Mouse (Mus musculus) hindbrain, embryonic 15.5 days (tissue): Measurements from ENCODE around the gene Abraxas1. TPM values are rescaled to one million over a fixed set of nuclear protein-coding genes. Genes with fewer than 3 reads are reported as not detected.
A peak's percentile ranks its signal among the peaks of the same experiment; 100 is the strongest.

Experiments
- ATAC-seq: fragments of 200-750 bp; cut with Nextera tagmentation; 2 replicates; pipeline ENCODE4 v1.8.0; 2017; ENCODE audit warnings: low read depth, moderate number of reproducible peaks, moderate TSS enrichment; ENCODE audit not compliant: low FRiP score
- H3K27ac ChIP-seq: fragments of 300-500 bp; sonication (generic); replicated peaks from 2 replicates; pipeline ENCODE4 v1.5.1; 2015; ENCODE audit warnings: mild to moderate bottlenecking, inconsistent platforms
- H3K27me3 ChIP-seq: fragments of 300-500 bp; sonication (generic); 2 replicates; pipeline ENCODE4 v1.6.1; 2015; ENCODE audit warnings: control low read depth, inconsistent platforms
- H3K36me3 ChIP-seq: fragments of 300-500 bp; sonication (generic); 2 replicates; pipeline ENCODE4 v1.6.1; 2015; ENCODE audit warnings: control low read depth, inconsistent platforms
- H3K4me1 ChIP-seq: fragments of 300-500 bp; sonication (generic); replicated peaks from 2 replicates; pipeline ENCODE4 v1.6.1; 2015; ENCODE audit warnings: control low read depth, inconsistent platforms
- H3K4me2 ChIP-seq: fragments of 300-500 bp; sonication (generic); 2 replicates; pipeline ENCODE4 v1.6.1; 2015; ENCODE audit warnings: moderate library complexity, mild to moderate bottlenecking, inconsistent platforms
- H3K4me3 ChIP-seq: fragments of 300-500 bp; sonication (generic); 2 replicates; pipeline ENCODE4 v1.5.1; 2015; ENCODE audit warnings: mild to moderate bottlenecking, inconsistent platforms
- H3K9ac ChIP-seq: fragments of 300-500 bp; sonication (generic); 2 replicates; pipeline ENCODE4 v1.6.1; 2015; ENCODE audit warnings: inconsistent platforms
- H3K9me3 ChIP-seq: fragments of 300-500 bp; sonication (generic); 2 replicates; pipeline ENCODE4 v1.6.1; 2016; ENCODE audit warnings: control low read depth, inconsistent platforms
- WGBS: fragments of 180-500 bp; shearing (Covaris S2); methylation state at CpG from one replicate; pipeline ENCODE4 v1.1.7; 2015; 5-methylcytosine and 5-hydroxymethylcytosine counted together
- polyA plus RNA-seq: library from polyadenylated mRNA; unstranded; fragments of >200 nt; fragmentation: Nextera tagmentation; extraction: Ambion mirVana; gene quantifications from 2 replicates; pipeline ENCODE4 v1.2.1, GENCODE M21; 2015

Gene Abraxas1
- polyA plus RNA-seq, 1 experiment from 2014 or later = 14.0 TPM

DNA sequence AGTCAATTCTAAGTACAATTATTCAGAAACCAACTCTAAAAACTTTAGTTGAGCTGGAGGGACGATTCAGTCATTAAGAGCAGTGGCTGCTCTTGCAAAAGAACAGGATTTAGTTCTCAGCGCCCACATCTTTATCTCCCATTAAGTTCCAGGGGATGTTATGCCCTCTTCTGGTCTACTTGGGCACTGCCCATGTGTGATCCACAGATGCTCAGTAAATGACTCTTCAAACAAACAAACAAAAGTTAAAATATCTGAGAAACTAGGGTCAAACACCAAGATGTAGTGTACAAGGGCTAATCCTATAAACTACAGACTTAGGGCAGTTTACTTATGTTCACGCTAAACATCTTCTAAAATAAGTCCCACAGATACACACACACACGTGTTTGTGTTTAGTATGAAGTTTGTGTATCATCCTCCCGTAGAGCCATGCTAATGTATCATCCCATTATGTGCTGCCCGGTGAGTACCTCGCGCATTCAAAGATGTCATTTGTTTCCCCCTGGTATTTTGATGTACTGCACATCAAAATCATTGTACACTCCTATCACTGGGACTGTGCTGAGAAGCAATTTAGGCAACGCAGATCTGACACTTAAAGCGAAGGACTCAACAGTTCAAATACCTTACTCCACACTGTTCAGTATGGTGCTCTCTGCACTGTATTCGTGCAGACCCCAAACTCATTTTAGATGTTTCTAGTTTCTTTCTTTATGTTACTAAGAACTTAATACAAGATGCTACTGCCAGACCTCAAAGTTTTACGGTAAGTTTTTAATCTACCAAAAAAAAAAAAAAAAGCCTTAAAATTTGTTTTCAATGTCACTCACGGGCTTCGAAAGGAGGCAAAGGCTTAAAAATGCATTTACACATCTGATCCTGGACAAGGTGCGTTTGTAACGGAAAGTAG lies 941 bp downstream of the Abraxas1 start:
- Histone ChIP-seq H3K9me3 (no peaks in the 10 kb centered on the region), H3K27me3 (no peaks in the 10 kb centered on the region), H3K9ac (peak overlapping the region; percentile 77), H3K4me3 (peak overlapping the region; percentile 55), H3K36me3 (no peaks in the 10 kb centered on the region), H3K27ac (peak overlapping the region; percentile 83; the same call in 1 of the 2 replicates), H3K4me2 (peak overlapping the region; percentile 79), H3K4me1 (peaks cover 8% of the 10 kb centered on the region)
- WGBS = 28% methylated on average over 16 of the region's 16 CpGs
- ATAC-seq = no peak

DNA sequence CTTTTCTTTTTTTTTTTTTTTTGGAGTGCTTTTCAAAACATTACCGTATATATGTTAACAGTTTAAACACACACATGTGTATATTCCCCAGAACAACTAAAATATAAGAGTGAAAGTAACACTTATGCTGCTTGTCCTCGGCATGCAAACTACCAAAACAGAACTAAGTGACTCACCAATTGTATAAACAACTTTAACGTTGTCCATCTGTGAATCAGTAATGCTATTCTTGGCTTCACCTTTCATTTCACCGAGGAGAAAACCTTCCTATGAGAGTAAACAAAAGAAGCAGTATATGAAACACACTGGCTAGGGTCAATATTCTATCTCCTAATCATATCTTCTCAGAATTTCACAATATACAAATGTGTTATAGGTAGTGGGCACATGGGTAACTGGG lies 2.4 kb downstream of the Abraxas1 start:
- no peaks in the 10 kb centered on the region for H3K36me3 ChIP-seq
- 89% methylated on average over 4 of the region's 4 CpGs for WGBS
- no peaks in the 10 kb centered on the region for H3K9me3 ChIP-seq
- H3K9ac ChIP-seq = no peak overlapping the region
- H3K4me2 ChIP-seq = no peak overlapping the region
- no peak overlapping the region for H3K27ac ChIP-seq
- no peak overlapping the region for H3K4me3 ChIP-seq
- no peak for ATAC-seq
- H3K4me1 ChIP-seq = peaks cover 8% of the 10 kb centered on the region
- no peaks in the 10 kb centered on the region for H3K27me3 ChIP-seq

DNA sequence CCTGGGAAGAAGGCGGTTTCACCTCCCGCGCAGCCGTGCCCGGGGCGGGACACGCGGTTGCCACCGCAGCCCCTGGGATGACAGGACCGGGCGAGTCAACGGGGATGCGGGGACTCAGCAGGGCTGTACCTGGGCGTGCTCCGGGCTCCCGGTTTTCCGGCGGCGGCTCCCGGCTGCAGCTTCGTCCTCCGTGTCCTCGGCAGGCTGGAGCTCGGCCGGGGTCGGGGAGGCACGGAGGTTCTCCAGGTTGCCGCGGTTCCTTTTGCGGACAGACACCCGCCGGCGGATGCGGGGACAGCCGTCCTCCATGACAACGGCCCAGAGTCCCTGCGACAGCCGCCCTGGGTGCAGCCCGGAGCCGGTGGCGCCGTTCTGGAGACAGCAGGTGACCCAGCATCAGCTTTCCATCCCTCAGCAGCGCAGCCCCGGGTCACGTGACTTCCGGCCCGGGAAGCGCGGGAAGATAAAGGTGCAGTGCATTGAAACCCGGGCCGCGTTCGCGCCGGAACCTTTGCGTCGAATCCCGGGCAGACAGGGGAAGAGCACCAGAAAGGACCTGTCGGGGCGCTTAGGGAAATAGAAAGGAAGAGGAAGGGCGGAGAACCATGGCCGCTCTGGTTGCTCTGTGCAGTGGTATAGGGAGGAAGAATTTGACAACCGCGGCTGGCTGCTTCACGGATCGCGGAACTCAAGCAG lies 22.5 kb downstream of the Abraxas1 start, which contains the start of the genes Helq and Mrps18c:
TSS of gene Helq (minus strand) at position 434 of the 696 bp plus-strand sequence.
TSS of gene Mrps18c (plus strand) at position 463 of the 696 bp plus-strand sequence.
- WGBS = under 1% methylated on average over 67 of the region's 67 CpGs
- H3K9me3 ChIP-seq = no peaks in the 10 kb centered on the region
- H3K4me1 ChIP-seq = peaks cover 21% of the 10 kb centered on the region
- no peaks in the 10 kb centered on the region for H3K27me3 ChIP-seq
- peak within 1 kb of the TSS; percentile 68 for H3K4me2 ChIP-seq
- H3K4me3 ChIP-seq = peak within 1 kb of the TSS; percentile 81
- ATAC-seq = peak; percentile 98
- peak within 1 kb of the TSS; percentile 78 for H3K9ac ChIP-seq
- H3K27ac ChIP-seq = peak within 1 kb of the TSS; percentile 74
- H3K36me3 ChIP-seq = peaks cover 23% of the 10 kb centered on the region

DNA sequence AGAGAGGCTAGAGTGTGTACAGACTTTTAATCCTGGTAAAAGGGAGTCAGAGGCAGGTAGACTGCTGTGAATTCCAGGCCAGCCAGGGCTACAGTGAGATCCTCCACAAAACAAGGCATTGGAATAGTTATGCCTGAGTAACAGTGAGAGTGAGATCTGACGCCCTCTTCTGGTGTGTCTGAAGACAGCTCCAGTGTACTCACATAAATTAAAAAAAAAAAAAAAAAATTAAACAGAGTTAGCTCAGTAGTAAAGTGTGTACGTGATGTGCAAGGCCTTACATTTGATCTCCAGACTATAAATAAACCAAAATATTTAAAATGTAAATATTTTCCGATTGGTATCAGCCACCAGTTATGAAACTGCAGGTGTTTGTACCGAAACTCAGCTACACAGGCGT lies 26.7 kb downstream of the Abraxas1 start:
- Histone ChIP-seq H3K27me3 (no peaks in the 10 kb centered on the region), H3K9me3 (no peaks in the 10 kb centered on the region), H3K4me2 (no peak overlapping the region), H3K36me3 (peaks cover 36% of the 10 kb centered on the region), H3K4me3 (no peak overlapping the region), H3K4me1 (peaks cover 15% of the 10 kb centered on the region), H3K9ac (no peak overlapping the region), H3K27ac (no peak overlapping the region)
- 84% methylated on average over 5 of the region's 5 CpGs for WGBS
- ATAC-seq = no peak

DNA sequence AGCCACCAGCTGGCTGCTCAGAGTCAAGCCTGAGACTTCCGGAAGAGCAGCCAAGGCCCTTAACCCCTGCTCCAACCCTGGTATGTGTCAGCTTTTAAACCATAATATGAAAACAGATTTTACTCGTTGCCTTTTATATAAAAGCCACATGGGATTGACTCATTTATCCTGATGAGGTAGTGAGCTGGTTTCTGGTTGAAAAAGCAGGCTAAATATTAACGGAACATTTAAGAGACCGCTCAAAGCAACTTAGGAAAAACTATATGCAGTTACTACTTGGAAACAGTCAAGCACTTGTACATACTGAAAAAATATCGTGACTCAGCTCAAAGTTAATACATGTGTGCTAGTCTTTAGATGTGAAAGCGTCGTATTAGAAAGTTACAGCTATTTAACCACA lies 28.5 kb downstream of the Abraxas1 start:
- no peak overlapping the region for H3K4me3 ChIP-seq
- peaks cover 53% of the 10 kb centered on the region for H3K36me3 ChIP-seq
- H3K9me3 ChIP-seq = no peaks in the 10 kb centered on the region
- H3K9ac ChIP-seq = no peak overlapping the region
- WGBS = 92% methylated on average over 7 of the region's 7 CpGs
- H3K4me1 ChIP-seq = peaks cover 8% of the 10 kb centered on the region
- no peak overlapping the region for H3K4me2 ChIP-seq
- H3K27me3 ChIP-seq = no peaks in the 10 kb centered on the region
- ATAC-seq = no peak
- no peak overlapping the region for H3K27ac ChIP-seq

DNA sequence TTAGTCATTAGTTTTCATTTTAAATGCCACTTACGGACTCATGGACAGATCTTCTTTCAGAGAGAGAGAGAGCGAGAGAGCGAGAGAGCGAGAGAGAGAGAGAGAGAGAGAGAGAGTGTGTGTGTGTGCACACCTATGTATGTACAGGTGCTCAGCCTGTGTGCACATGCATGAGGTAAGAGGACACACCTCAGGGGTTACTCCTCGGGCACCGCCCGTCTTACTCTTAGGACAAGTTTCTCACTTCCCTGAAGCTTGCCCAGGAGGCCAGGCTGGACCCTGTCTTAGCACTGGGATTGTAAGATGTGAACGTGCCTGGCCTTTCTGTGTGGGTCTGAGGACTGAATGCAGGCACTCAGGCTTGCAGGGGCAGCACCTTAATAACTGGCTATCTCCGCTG lies 33.2 kb downstream of the Abraxas1 start:
- 92% methylated on average over 9 of the region's 9 CpGs for WGBS
- Histone ChIP-seq H3K4me1 (no peaks in the 10 kb centered on the region), H3K27me3 (no peaks in the 10 kb centered on the region), H3K4me3 (no peak overlapping the region), H3K9me3 (no peaks in the 10 kb centered on the region), H3K27ac (no peak overlapping the region), H3K4me2 (no peak overlapping the region), H3K9ac (no peak overlapping the region), H3K36me3 (peaks cover 75% of the 10 kb centered on the region)
- ATAC-seq = no peak

DNA sequence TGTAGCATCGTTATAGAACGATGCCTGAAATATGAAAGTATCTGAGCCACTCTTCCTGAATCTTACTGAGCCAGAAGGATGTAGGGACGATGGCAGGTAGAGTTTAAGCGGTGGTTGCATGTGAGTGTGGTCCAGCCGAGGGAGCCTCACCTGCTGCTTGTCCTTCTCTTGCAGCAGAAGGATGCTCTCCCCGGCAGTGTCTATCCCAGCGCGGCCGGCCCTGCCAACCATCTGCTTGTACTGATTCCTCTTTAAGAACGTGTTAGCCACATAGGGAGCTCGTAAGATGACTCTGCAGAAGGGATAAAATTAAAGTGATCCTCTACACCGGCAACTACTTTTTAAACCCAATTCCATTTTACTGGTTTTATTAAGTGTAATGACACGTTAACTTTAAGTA lies 41.8 kb downstream of the Abraxas1 start:
- H3K36me3 ChIP-seq = peaks cover 69% of the 10 kb centered on the region
- no peak for ATAC-seq
- 97% methylated on average over 13 of the region's 13 CpGs for WGBS

DNA sequence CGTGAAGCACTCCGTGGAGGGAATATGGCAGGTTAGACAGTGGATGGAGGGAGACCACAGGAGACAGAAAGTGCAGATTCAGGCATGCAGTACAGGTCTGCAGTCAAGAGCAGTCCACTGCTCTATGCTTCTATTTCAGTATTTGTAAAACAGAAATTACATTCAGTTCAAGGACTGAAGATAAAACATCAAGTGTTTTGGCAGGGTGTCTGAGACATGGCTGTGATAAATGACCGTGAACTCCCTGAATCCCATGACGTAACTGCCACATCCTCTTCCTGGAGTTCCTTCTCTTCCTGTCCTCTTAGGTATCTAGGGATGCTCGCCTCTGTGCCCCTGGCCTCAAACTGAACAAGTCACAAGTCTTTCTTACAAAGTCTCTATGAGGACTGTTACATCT lies 43.9 kb downstream of the Abraxas1 start:
- H3K9ac ChIP-seq = no peak overlapping the region
- no peaks in the 10 kb centered on the region for H3K4me1 ChIP-seq
- no peak overlapping the region for H3K4me3 ChIP-seq
- no peak for ATAC-seq
- H3K27me3 ChIP-seq = no peaks in the 10 kb centered on the region
- H3K27ac ChIP-seq = no peak overlapping the region
- H3K9me3 ChIP-seq = no peaks in the 10 kb centered on the region
- H3K4me2 ChIP-seq = no peak overlapping the region
- peaks cover 69% of the 10 kb centered on the region for H3K36me3 ChIP-seq
- 98% methylated on average over 5 of the region's 5 CpGs for WGBS

More for the DNA sequence above, 41.8 kb downstream of the Abraxas1 start:
- Histone ChIP-seq H3K9me3 (no peaks in the 10 kb centered on the region), H3K4me3 (no peak overlapping the region), H3K27ac (no peak overlapping the region), H3K4me1 (no peaks in the 10 kb centered on the region), H3K9ac (no peak overlapping the region), H3K4me2 (no peak overlapping the region), H3K27me3 (no peaks in the 10 kb centered on the region)

DNA sequence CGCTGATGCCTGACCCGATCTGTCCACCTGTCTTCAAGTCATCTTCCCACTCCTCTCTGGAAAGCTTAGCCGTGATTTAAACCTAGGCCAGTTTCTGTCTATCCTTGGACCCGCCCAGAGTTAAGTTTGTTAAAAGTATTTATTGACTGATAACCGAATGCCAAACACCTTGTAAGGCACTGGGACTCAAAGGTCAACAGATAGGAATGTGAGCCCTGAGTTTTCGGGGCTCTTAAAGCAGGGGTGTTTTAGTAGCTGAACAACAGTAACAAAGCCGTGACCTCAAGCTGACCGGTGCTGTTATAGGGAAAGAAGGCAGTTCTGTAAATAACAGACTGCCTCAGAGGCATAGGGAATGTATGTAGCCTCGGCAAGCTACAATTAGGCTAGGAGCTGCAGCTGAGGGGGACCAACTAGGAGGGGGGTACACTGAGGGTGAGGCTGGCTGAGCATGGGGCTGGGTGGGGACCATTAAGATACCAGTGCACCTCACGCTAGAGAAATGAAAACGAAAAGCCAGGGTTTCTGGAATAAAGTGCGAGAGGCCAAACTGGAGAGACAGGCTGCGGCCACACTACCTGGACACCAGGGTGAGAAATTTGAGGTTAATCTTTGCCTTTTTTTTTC lies 44.9 kb downstream of the Abraxas1 start:
- H3K4me1 ChIP-seq = no peaks in the 10 kb centered on the region
- no peak overlapping the region for H3K4me3 ChIP-seq
- peaks cover 71% of the 10 kb centered on the region for H3K36me3 ChIP-seq
- H3K27ac ChIP-seq = no peak overlapping the region
- ATAC-seq = no peak
- no peak overlapping the region for H3K4me2 ChIP-seq
- no peak overlapping the region for H3K9ac ChIP-seq
- no peaks in the 10 kb centered on the region for H3K9me3 ChIP-seq
- no peaks in the 10 kb centered on the region for H3K27me3 ChIP-seq
- WGBS = 94% methylated on average over 13 of the region's 13 CpGs

DNA sequence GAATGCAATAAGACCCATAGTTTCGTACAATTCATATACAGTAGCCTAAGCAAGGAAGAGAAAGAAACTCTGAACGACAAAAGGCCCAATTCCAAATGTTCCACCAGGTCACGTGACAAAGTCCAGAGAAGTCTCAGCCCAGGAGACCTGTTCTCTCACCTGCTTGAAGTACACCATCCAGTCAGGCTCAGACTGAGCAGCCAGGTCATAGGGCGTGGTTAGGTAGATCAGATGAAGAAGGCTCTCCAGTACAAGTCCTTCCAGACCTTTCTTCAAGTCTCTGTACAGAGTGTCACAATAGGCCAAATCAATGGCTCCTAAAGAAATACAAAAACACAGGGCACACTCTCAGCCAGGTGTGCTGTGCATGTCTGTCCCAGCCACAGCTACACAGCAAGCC lies 49.2 kb downstream of the Abraxas1 start:
- Histone ChIP-seq H3K36me3 (peaks cover 78% of the 10 kb centered on the region), H3K27ac (no peak overlapping the region)
- 94% methylated on average over 4 of the region's 4 CpGs for WGBS

DNA sequence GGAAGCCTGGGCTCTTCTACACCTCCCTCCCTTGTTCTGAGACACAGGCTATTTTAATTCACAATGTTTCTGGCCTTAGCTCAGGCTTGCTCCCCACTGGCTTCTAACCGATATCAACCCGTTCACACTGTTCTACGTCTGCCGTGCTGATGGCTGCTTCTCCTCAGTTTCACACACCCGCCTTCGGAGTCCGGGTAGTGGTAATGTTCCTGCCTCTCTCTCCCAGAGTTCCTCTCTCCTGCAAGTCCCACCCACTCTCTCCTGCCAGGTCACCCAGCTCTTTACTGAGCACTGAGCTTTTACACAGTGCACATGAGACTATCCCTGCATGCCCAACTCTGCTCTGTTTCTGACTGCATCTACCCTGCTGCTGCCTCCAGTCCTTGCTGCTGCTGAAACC lies 54.7 kb downstream of the Abraxas1 start:
- no peaks in the 10 kb centered on the region for H3K9me3 ChIP-seq
- peaks cover 81% of the 10 kb centered on the region for H3K36me3 ChIP-seq
- no peak overlapping the region for H3K27ac ChIP-seq
- no peak for ATAC-seq
- H3K4me2 ChIP-seq = no peak overlapping the region
- no peaks in the 10 kb centered on the region for H3K4me1 ChIP-seq
- no peaks in the 10 kb centered on the region for H3K27me3 ChIP-seq
- WGBS = 94% methylated on average over 7 of the region's 7 CpGs
- no peak overlapping the region for H3K9ac ChIP-seq
- no peak overlapping the region for H3K4me3 ChIP-seq

More for the DNA sequence above, 49.2 kb downstream of the Abraxas1 start:
- no peak overlapping the region for H3K4me3 ChIP-seq
- H3K4me2 ChIP-seq = no peak overlapping the region
- no peaks in the 10 kb centered on the region for H3K9me3 ChIP-seq
- H3K9ac ChIP-seq = no peak overlapping the region
- ATAC-seq = no peak
- H3K27me3 ChIP-seq = no peaks in the 10 kb centered on the region
- H3K4me1 ChIP-seq = no peaks in the 10 kb centered on the region

DNA sequence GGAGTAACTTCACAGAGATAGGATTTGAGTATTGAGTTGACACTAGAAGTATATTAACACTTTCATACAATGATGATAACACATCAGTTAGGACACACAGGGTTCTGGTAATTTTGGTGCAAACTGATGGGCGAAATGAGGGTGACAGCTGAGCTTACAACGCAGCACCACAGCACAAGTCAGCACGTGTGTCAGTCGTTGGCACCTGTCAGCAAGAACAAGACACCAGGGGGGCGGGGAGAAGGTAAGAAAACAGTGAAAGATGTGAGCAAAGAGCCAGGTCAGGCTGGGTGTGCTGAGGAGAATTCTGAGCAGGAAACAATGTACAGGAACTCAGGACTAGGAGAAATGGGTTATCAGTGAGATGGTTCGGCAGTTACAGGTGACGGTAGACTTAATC lies 59.0 kb downstream of the Abraxas1 start:
- Histone ChIP-seq H3K9me3 (no peaks in the 10 kb centered on the region), H3K36me3 (peaks cover 44% of the 10 kb centered on the region)

More for the DNA sequence above, 59.0 kb downstream of the Abraxas1 start:
- WGBS = 93% methylated on average over 7 of the region's 7 CpGs
- no peaks in the 10 kb centered on the region for H3K27me3 ChIP-seq
- H3K4me2 ChIP-seq = no peak overlapping the region
- no peak for ATAC-seq
- H3K27ac ChIP-seq = no peak overlapping the region
- no peaks in the 10 kb centered on the region for H3K4me1 ChIP-seq
- H3K9ac ChIP-seq = no peak overlapping the region
- no peak overlapping the region for H3K4me3 ChIP-seq
